Mouse (Mus musculus) hindbrain, embryonic 15.5 days (tissue): ENCODE data around the gene Cdc16. TPM values are rescaled to one million over a fixed set of nuclear protein-coding genes. Genes with fewer than 3 reads are reported as not detected.

Experiments used
- polyA plus RNA-seq: library from polyadenylated mRNA; unstranded; fragments of >200 nt; fragmentation: Nextera tagmentation; extraction: Ambion mirVana; gene quantifications from 2 replicates; pipeline ENCODE4 v1.2.1, GENCODE M21; 2015

The Cdc16 gene
- polyA plus RNA-seq, 1 experiment from 2014 or later = 155 TPM

Other genes with a start within 250 kb of the Cdc16 start
- not detected in 2 replicates for gene 1700029H14Rik, start 195.2 kb upstream of the Cdc16 start, polyA plus RNA-seq
- gene Rasa3, start 80.1 kb upstream of the Cdc16 start, polyA plus RNA-seq = 33.5 and 43.1 TPM in 2 replicates
- gene Cfap97d2, start 51.8 kb upstream of the Cdc16 start, polyA plus RNA-seq = 1.3 and 1.6 TPM in 2 replicates
- gene Upf3a, start 27.9 kb downstream of the Cdc16 start, polyA plus RNA-seq = 39.5 and 41.9 TPM in 2 replicates
- not detected in 2 replicates for gene AF366264, start 80.7 kb downstream of the Cdc16 start, polyA plus RNA-seq
- gene Champ1, start 112.0 kb downstream of the Cdc16 start, polyA plus RNA-seq = 46.4 and 49.3 TPM in 2 replicates
- 143 TPM in 2 replicates for gene Coprs, start 132.6 kb downstream of the Cdc16 start, polyA plus RNA-seq